Mouse (Mus musculus): ENCODE measurements around the gene Nek5. TPM values are rescaled to one million over a fixed set of nuclear protein-coding genes. Genes with fewer than 3 reads are reported as not detected.

Gene Nek5
- polyA plus RNA-seq, 1 experiment from 2014 or later = 0.14 TPM

- Histone ChIP-seq H3K27me3 (replicated peaks; ENCODE audit: control insufficient read depth, insufficient read depth, low read length) (no peaks in the 10 kb centered on the region), H3K27ac (ENCODE audit: low read depth, low read length) (no peak overlapping the region), H3K9me3 (ENCODE audit: control insufficient read depth) (no peaks in the 10 kb centered on the region), H3K4me1 (replicated peaks; ENCODE audit: control insufficient read depth, insufficient read depth, low read length) (no peaks in the 10 kb centered on the region), H3K36me3 (ENCODE audit: control insufficient read depth, insufficient read depth) (peaks cover 4% of the 10 kb centered on the region; the same call in 1 of the 2 replicates), H3K9ac (ENCODE audit: low read depth, low read length) (no peak overlapping the region), H3K4me2 (replicated peaks; ENCODE audit: low read depth) (no peak overlapping the region), H3K4me3 (ENCODE audit: low read depth, low read length) (no peak overlapping the region)
- TF ChIP-seq CTCF (IDR thresholded peaks at IDR 0.05; ENCODE audit: low read depth) = peak; percentile 32
- 51% methylated on average over 12 of the region's 12 CpGs for WGBS
- peak; percentile 69 for ATAC-seq
Observed at GRCm38 (mm10) chr8:22132062-22132461, 7.2 kb upstream of the Nek5 start.

- TF ChIP-seq CTCF (IDR thresholded peaks at IDR 0.05; ENCODE audit: low read depth) = no peak
- no peak overlapping the region for H3K27ac ChIP-seq (ENCODE audit: low read depth, low read length)
- no peaks in the 10 kb centered on the region for H3K36me3 ChIP-seq (ENCODE audit: control insufficient read depth, insufficient read depth)
- H3K4me3 ChIP-seq (ENCODE audit: low read depth, low read length) = no peak overlapping the region
- WGBS = 73% methylated on average over 4 of the region's 4 CpGs
- no peak overlapping the region for H3K9ac ChIP-seq (ENCODE audit: low read depth, low read length)
- H3K9me3 ChIP-seq (ENCODE audit: control insufficient read depth) = no peaks in the 10 kb centered on the region
- no peak overlapping the region for H3K4me2 ChIP-seq (replicated peaks; ENCODE audit: low read depth)
- H3K4me1 ChIP-seq (replicated peaks; ENCODE audit: control insufficient read depth, insufficient read depth, low read length) = no peaks in the 10 kb centered on the region
- no peak for ATAC-seq
- no peaks in the 10 kb centered on the region for H3K27me3 ChIP-seq (replicated peaks; ENCODE audit: control insufficient read depth, insufficient read depth, low read length)
Observed at GRCm38 (mm10) chr8:22107020-22107419, 17.8 kb downstream of the Nek5 start.

GRCm38 (mm10) chr8:22091568-22091967, 33.3 kb downstream of the Nek5 start:
- H3K4me3 ChIP-seq (ENCODE audit: low read depth, low read length) = no peak overlapping the region
- no peaks in the 10 kb centered on the region for H3K36me3 ChIP-seq (ENCODE audit: control insufficient read depth, insufficient read depth)

GRCm38 (mm10) chr8:22089226-22089625, 35.6 kb downstream of the Nek5 start:
- no peaks in the 10 kb centered on the region for H3K4me1 ChIP-seq (replicated peaks; ENCODE audit: control insufficient read depth, insufficient read depth, low read length)
- H3K4me2 ChIP-seq (replicated peaks; ENCODE audit: low read depth) = no peak overlapping the region
- H3K4me3 ChIP-seq (ENCODE audit: low read depth, low read length) = no peak overlapping the region
- no peaks in the 10 kb centered on the region for H3K36me3 ChIP-seq (ENCODE audit: control insufficient read depth, insufficient read depth)
- ATAC-seq = no peak
- no peak for TF ChIP-seq CTCF (IDR thresholded peaks at IDR 0.05; ENCODE audit: low read depth)
- no peak overlapping the region for H3K9ac ChIP-seq (ENCODE audit: low read depth, low read length)
- no peaks in the 10 kb centered on the region for H3K9me3 ChIP-seq (ENCODE audit: control insufficient read depth)
- WGBS = 91% methylated on average over 4 of the region's 4 CpGs
- no peak overlapping the region for H3K27ac ChIP-seq (ENCODE audit: low read depth, low read length)
- no peaks in the 10 kb centered on the region for H3K27me3 ChIP-seq (replicated peaks; ENCODE audit: control insufficient read depth, insufficient read depth, low read length)

More at GRCm38 (mm10) chr8:22091568-22091967, 33.3 kb downstream of the Nek5 start:
- no peak overlapping the region for H3K9ac ChIP-seq (ENCODE audit: low read depth, low read length)
- H3K4me1 ChIP-seq (replicated peaks; ENCODE audit: control insufficient read depth, insufficient read depth, low read length) = no peaks in the 10 kb centered on the region
- H3K27me3 ChIP-seq (replicated peaks; ENCODE audit: control insufficient read depth, insufficient read depth, low read length) = no peaks in the 10 kb centered on the region
- H3K27ac ChIP-seq (ENCODE audit: low read depth, low read length) = no peak overlapping the region
- 36% methylated on average over 8 of the region's 8 CpGs for WGBS
- no peaks in the 10 kb centered on the region for H3K9me3 ChIP-seq (ENCODE audit: control insufficient read depth)
- TF ChIP-seq CTCF (IDR thresholded peaks at IDR 0.05; ENCODE audit: low read depth) = peak; percentile 63
- no peak for ATAC-seq
- no peak overlapping the region for H3K4me2 ChIP-seq (replicated peaks; ENCODE audit: low read depth)

GRCm38 (mm10) chr8:22079313-22080007, 45.4 kb downstream of the Nek5 start:
- TF ChIP-seq CTCF (IDR thresholded peaks at IDR 0.05; ENCODE audit: low read depth) = no peak
- ATAC-seq = no peak
- Histone ChIP-seq H3K4me2 (replicated peaks; ENCODE audit: low read depth) (no peak overlapping the region), H3K27me3 (replicated peaks; ENCODE audit: control insufficient read depth, insufficient read depth, low read length) (no peaks in the 10 kb centered on the region), H3K27ac (ENCODE audit: low read depth, low read length) (no peak overlapping the region), H3K4me1 (replicated peaks; ENCODE audit: control insufficient read depth, insufficient read depth, low read length) (no peaks in the 10 kb centered on the region), H3K9me3 (ENCODE audit: control insufficient read depth) (no peaks in the 10 kb centered on the region), H3K9ac (ENCODE audit: low read depth, low read length) (no peak overlapping the region), H3K36me3 (ENCODE audit: control insufficient read depth, insufficient read depth) (no peaks in the 10 kb centered on the region), H3K4me3 (ENCODE audit: low read depth, low read length) (no peak overlapping the region)
- WGBS = 83% methylated on average over 9 of the region's 9 CpGs

- peak overlapping the region; percentile 97 for H3K4me2 ChIP-seq (replicated peaks; ENCODE audit: low read depth)
- H3K4me1 ChIP-seq (replicated peaks; ENCODE audit: control insufficient read depth, insufficient read depth, low read length) = peaks cover 3% of the 10 kb centered on the region; the same call in 1 of the 2 replicates
- no peaks in the 10 kb centered on the region for H3K27me3 ChIP-seq (replicated peaks; ENCODE audit: control insufficient read depth, insufficient read depth, low read length)
- peak overlapping the region; percentile 62; the same call in 1 of the 2 replicates for H3K9ac ChIP-seq (ENCODE audit: low read depth, low read length)
- no peak overlapping the region for H3K27ac ChIP-seq (ENCODE audit: low read depth, low read length)
- peaks cover 30% of the 10 kb centered on the region for H3K36me3 ChIP-seq (ENCODE audit: control insufficient read depth, insufficient read depth)
- peak overlapping the region; percentile 81 for H3K4me3 ChIP-seq (ENCODE audit: low read depth, low read length)
- ATAC-seq = no peak
- 3% methylated on average over 3 of the region's 3 CpGs for WGBS
- H3K9me3 ChIP-seq (ENCODE audit: control insufficient read depth) = no peaks in the 10 kb centered on the region; the same call in 1 of the 2 replicates
- no peak for TF ChIP-seq CTCF (IDR thresholded peaks at IDR 0.05; ENCODE audit: low read depth)
Observed at GRCm38 (mm10) chr8:22061126-22061525, 63.7 kb downstream of the Nek5 start.

All from intestine, postnatal 0 days (tissue).